Mouse (Mus musculus): ENCODE results near the gene 4930535I16Rik. TPM values are rescaled to one million over a fixed set of nuclear protein-coding genes. Genes with fewer than 3 reads are reported as not detected.

Gene 4930535I16Rik
- polyA plus RNA-seq (2014; fragmentation: Illumina TruSeq; extraction: RNeasy Lipid Tissue Mini Kit (QIAGEN cat#74804); ENCODE audit: low read depth, low replicate concordance): not detected

DNA sequence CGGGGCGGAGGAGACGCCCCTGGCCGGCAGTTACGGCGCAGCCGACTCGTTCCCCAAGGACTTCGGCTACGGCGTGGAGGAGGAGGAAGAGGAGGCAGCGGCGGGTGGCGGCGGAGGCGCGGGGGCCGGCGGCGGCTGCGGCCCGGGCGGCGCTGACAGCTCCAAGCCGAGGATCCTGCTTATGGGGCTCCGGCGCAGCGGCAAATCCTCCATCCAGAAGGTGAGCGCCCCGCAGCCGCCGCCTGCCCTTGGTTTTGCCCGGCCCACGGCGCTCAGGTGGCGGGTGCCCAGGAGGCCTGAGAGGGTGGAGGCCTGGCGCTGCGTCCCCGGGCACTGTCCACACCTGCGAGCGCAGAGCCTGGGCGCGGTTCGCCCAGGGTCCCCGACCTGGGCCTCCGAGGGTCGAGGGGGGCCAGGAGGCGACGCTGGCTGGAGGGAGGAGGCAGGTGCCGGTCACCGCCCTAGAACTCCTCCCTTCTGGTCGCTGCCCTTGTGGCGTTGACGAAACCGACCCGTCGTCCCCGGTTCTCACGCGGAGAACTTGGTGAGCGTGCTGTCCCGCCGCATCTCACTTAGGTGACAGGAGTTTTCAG is at the start of gene 4930535I16Rik:
Gene 4930535I16Rik, minus strand, starts transcription at position 475 of the 593 bp plus-strand sequence.

DNA sequence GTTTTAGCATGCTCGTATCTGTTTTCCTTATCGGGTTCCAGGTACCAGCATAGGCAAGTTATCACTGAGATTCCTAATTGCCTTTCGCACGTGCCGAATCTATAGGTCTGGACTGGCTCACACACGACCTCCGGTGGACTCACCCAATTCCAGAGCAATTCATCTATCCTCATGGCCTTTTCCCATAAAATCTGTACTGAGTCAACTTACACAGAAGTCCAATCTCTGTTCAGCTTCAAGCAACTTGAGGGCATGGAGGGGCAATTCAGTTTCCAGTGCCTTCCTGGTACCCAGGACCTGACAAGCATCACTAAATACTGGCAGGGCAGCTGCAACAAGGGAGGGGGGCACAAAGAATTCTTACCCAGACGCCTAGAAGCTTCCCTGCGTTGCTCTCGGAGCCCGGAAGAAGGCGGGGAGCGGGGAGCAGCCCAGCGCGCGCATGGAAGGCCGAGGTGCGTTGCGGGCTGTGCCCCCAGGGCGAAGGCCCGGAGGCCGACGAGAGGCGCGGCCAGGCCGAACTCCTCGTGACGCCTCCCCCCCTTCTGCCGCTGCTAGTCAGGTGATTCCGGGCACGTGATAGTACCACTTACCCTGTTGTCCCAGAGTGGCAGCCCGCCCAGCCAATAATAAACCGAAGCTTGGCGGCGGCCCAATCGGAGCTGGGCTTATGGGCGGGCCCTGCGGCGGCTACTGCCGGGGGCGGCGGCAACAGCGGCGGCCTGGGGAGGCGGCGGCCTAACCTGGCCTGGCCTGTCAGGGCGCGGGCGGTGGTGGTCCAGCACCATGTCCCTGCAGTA is 874 bp downstream of the 4930535I16Rik start, which contains the start of gene Rragc:
Gene Rragc, plus strand, starts transcription at position 699 of the 800 bp plus-strand sequence.

DNA sequence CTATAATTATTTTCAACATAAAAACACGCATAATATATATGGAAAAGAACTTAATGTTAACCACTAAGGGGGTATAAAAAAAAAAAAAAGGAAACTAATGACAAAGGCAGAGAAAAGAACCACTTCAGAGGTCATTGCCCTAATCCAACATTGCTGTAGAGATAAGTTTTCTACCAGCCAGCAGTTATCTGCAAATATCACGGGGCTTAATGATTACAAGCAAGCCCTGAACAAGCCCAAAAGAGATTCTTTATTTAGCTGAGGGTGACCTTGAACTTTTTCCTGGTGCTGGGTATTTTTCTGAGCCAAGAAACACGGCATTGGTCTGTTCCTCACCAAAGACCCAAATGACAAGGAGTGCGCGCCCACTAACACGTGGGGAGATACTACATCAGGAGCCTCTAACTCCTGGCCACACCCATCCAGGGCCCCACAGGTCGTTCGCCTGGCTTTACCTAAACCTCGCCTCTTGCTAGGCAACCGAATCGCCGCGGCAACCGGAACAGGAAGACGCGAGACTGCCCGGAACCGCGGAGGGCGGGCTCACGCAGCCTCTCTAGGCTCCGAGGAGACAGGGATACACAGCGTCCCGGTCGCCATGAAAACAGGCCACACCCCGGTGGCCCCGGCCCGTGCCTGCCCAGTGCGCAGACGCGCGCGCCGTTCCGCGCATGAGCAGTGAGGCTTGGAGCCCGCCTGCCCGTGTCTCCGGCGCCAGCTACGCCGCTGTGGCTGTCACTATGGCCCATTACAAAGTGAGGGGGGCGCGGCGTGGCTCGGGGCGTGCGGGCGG is 13.3 kb downstream of the 4930535I16Rik start, which contains the start of gene Mycbp:
Gene Mycbp, plus strand, starts transcription at position 500 of the 793 bp plus-strand sequence.

Other genes starting within 250 kb of the 4930535I16Rik start
- 216 TPM for gene Macf1, start 233.7 kb downstream of the 4930535I16Rik start, polyA plus RNA-seq (2014; fragmentation: Illumina TruSeq; extraction: RNeasy Lipid Tissue Mini Kit (QIAGEN cat#74804); ENCODE audit: low read depth, low replicate concordance)
- 28.6 TPM for gene Ndufs5, start 199.8 kb downstream of the 4930535I16Rik start, polyA plus RNA-seq (2014; fragmentation: Illumina TruSeq; extraction: RNeasy Lipid Tissue Mini Kit (QIAGEN cat#74804); ENCODE audit: low read depth, low replicate concordance)
- gene Akirin1, start 167.7 kb downstream of the 4930535I16Rik start, polyA plus RNA-seq (2014; fragmentation: Illumina TruSeq; extraction: RNeasy Lipid Tissue Mini Kit (QIAGEN cat#74804); ENCODE audit: low read depth, low replicate concordance): 183 TPM
- 1.9 TPM for gene Rhbdl2, start 130.1 kb downstream of the 4930535I16Rik start, polyA plus RNA-seq (2014; fragmentation: Illumina TruSeq; extraction: RNeasy Lipid Tissue Mini Kit (QIAGEN cat#74804); ENCODE audit: low read depth, low replicate concordance)
- not detected for gene 4933427I04Rik, start 58.3 kb downstream of the 4930535I16Rik start, polyA plus RNA-seq (2014; fragmentation: Illumina TruSeq; extraction: RNeasy Lipid Tissue Mini Kit (QIAGEN cat#74804); ENCODE audit: low read depth, low replicate concordance)
- 159 TPM for gene Mycbp, start 13.2 kb downstream of the 4930535I16Rik start, polyA plus RNA-seq (2014; fragmentation: Illumina TruSeq; extraction: RNeasy Lipid Tissue Mini Kit (QIAGEN cat#74804); ENCODE audit: low read depth, low replicate concordance)
- gene Rragc, start 576 bp downstream of the 4930535I16Rik start, polyA plus RNA-seq (2014; fragmentation: Illumina TruSeq; extraction: RNeasy Lipid Tissue Mini Kit (QIAGEN cat#74804); ENCODE audit: low read depth, low replicate concordance): 373 TPM